Mouse (Mus musculus) lung, postnatal 0 days (tissue): ENCODE measurements at regions not wholly inside any gene's neighbourhood (a gene's known extent, or its start where the extent isn't known, plus 50 kb on each side); places are given as distances from the start of the nearest gene placed in this dataset.

ENCODE experiments used
- CTCF ChIP-seq: IDR thresholded peaks from 2 replicates; pipeline ENCODE4 v1.5.1; 2016; ENCODE audit warnings: antibody characterized with exemption, mild to moderate bottlenecking
- EP300 ChIP-seq: IDR thresholded peaks from 2 replicates; pipeline ENCODE4 v1.6.1; 2016; ENCODE audit warnings: antibody characterized with exemption, mild to moderate bottlenecking, control low read depth

GRCm38 (mm10) chr8:6315162-6315845, 1210.2 kb upstream of the Slc10a2 start:
- TF ChIP-seq CTCF (no peak), EP300 (no peak)
